Mouse (Mus musculus) frontal cortex, postnatal 10 days (tissue): ENCODE results near the gene B3galnt2.
A peak's percentile ranks its signal among the peaks of the same experiment; 100 is the strongest.
"Not testable (repeated sequence)": the region's sequence is repeated elsewhere in the genome, so short reads cannot be mapped to it uniquely, and the experiment has no call there.

ENCODE experiments used
- DNase-seq, 2 experiments: peaks; one replicate each; pipeline ENCODE4 v3.0.0; 2022; ENCODE audit warnings: low spot score in 2 of 2, mixed read lengths in 1 of 2

The B3galnt2 gene

GRCm38 (mm10) chr13:13953874-13954832, at the start of gene B3galnt2:
Gene B3galnt2 (plus strand): TSS chr13:13954469.
- peak; percentile 94 to 95 for DNase-seq

DNA sequence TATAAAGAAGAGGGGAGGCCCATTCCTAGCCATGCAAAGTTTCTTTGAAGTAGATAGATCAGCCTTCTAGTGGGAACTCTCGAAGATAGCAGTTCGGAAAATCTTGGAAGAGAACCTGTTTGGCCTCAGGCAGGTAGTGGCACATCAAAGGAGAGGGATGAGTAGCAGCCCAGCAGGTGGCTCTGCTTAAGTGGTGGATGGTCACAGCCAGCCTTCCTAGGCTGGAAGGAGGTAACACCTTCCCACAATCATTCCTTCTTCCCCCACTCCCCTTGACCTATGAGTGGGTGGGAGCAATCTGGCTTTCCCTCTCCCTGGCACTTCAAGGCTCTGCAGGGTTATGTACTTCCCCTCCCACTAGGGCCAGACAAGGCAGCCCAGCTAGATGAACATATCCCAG, 42.9 kb upstream of the B3galnt2 start:
- no peak for DNase-seq

DNA sequence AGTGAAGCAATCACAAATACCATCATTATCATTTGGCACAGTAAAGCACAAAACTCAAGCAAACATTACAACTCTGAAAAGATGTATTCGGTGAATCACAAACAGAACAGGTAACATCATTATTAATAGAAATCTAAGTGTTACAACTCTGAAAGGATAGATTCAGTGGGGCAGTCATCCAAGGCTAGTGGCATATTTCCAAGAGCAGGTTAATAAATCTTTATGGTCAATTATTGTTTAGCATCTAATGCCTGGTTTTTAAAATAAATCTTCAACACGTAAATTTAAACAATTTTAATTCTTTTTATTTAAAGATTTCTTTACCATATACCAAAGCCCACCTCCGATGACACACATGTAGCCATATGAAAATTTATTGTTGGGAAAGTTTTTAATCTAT, 34.9 kb upstream of the B3galnt2 start:
- no peak for DNase-seq

GRCm38 (mm10) chr13:13922526-13922925, 31.7 kb upstream of the B3galnt2 start:
- no peak for DNase-seq

DNA sequence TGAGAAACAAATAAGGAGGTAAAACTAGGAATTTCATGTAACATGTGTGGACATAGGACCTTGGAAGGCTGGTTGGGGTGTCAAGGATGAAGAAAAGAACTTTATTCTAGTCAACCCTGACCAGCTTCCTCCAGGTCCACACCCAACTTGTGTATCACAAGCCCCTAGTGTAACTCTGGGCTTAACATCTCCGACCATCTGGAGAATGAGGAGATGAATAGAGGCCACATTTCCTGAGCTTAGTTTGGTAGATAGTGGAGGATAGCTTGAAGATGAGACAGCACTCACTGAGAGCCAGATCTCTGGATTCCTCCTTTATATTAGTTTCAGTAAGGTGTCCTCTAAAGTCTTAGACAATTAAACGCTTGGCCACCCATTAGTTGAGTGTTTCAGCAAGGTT, 24.3 kb upstream of the B3galnt2 start:
- no peak for DNase-seq

GRCm38 (mm10) chr13:13954931-13955330, 662 bp downstream of the B3galnt2 start:
- no peak for DNase-seq

GRCm38 (mm10) chr13:13956686-13957085, 2.4 kb downstream of the B3galnt2 start:
- DNase-seq = no peak

DNA sequence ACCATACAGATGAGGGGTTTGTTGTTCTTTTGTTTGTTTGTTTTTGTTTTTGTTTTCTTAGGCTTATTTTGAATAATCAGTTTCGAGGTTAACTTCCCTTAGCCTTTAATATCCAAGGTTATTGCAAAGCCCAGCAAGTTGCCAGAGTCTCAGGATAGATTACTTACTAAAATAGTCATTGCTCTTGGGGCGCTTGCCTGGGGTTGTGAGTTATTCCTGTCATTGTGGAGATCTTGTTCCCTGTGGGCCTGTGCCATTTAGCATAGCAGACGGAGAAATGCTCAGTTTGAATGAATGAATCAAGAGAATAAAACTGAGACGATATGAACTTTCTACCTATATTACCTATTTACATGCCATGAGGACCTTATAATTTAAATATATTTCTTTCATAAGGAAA, 5.9 kb downstream of the B3galnt2 start:
- DNase-seq = no peak

DNA sequence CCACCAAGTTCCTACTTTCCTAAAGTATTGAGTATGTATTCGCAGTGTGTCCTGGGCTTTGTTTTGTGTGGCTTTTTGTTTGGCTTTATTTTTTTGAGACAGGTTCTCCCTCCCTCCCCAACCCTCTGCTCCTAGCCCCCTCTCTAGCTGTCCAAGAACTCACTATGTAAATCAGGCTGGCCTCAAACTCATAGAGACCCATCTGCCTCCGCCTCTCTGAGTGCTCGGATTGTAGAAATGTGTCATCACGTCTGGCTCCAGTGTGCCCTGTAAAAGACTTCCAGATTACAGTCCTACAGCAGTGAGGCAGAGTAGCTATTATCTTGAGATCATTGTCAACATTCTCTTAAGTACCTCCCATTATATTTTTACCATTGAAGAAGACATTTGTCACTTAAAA, 6.8 kb downstream of the B3galnt2 start:
- no peak for DNase-seq

GRCm38 (mm10) chr13:13965388-13965964, 11.2 kb downstream of the B3galnt2 start:
- no peak for DNase-seq

GRCm38 (mm10) chr13:13966172-13966571, 11.9 kb downstream of the B3galnt2 start:
- DNase-seq = no peak

GRCm38 (mm10) chr13:13968629-13969111, 14.4 kb downstream of the B3galnt2 start:
- no peak for DNase-seq

- DNase-seq = no peak
Measured at GRCm38 (mm10) chr13:13969796-13970195, 15.5 kb downstream of the B3galnt2 start.

DNA sequence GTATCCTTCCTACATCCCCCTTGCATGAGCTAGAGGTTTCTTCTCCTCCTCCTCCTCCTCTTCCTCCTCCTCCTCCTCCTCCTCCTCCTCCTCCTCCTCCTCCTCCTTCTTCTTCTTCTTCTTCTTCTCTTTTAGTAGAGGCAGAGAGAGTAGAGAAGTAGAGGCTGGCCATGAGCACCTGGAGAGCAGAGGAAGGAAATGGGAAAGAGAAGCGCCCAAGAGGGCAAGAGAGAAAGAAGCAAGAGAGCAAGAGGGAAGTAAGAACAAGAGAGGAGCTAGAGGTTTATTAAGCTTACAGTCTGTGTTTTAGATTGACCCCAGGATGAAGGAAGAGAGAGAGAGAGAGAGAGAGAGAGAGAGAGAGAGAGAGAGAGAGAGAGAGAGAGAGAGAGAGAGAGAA, 27.6 kb downstream of the B3galnt2 start:
- not testable (repeated sequence) for DNase-seq

- no peak for DNase-seq
Measured at GRCm38 (mm10) chr13:13983523-13983922, 29.3 kb downstream of the B3galnt2 start.

GRCm38 (mm10) chr13:13989135-13989534, 34.9 kb downstream of the B3galnt2 start:
- DNase-seq = no peak

- DNase-seq = no peak
Measured at GRCm38 (mm10) chr13:13990391-13990790, 36.1 kb downstream of the B3galnt2 start.

DNA sequence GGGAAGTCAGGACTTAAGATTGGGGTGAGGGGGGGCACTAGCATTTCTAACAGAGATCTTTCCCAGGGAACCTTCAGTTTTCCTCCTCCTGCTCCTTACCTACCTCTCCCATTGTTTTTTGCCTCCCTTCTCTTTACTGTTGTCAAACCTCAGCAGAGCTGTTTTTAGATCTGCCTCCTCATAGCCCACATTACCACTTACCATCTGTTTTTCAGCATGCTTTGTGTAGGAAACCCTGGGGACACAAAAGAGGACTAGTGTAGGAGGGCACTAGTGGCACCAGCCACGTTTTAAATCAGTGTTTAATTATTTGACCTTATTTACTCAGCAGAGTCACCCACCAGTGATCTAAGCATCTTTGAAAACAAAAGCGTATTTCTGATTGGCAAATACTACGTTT, 38.8 kb downstream of the B3galnt2 start:
- no peak for DNase-seq

GRCm38 (mm10) chr13:13995046-13995445, 40.8 kb downstream of the B3galnt2 start:
- no peak for DNase-seq

DNA sequence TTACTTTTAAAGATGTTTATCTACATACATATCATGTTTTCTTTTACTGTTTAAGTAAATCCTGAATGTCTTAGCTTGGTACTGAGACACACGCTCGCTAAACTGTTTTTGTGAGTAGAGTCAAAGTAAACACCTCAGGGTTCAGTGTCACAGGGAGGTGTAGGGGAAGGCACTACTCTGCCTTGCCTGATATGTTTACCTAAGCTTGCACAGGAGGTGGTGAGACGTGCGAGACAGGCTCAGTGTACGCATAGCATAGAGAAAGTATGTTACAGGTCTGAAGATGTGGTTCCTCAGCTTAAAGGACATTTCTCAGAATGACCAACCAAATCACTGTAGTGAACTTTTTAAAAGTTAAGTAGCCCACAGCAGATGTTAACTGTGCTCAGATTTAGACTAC, 43.2 kb downstream of the B3galnt2 start:
- DNase-seq = no peak

DNA sequence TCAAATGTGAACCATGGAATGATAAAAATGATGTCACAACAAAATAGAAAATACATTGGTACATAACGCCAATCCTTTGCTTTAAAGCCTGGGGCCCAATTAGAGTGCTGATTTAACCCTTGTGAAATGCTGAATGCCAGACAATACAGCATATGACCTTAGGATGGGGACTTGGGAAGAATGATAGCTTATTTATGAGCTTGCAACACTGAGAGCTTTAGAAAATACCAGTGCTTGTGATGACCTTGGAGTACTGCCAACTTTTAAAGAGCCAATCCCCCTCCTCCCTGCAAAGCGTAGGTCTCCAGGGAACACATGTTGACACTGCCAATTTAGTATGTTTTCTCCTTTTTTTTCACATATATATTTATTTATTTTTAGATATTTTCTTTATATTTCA, 48.4 kb downstream of the B3galnt2 start:
- no peak for DNase-seq

- DNase-seq = no peak
Measured at GRCm38 (mm10) chr13:14004086-14004485, 49.8 kb downstream of the B3galnt2 start.

- no peak for DNase-seq
Measured at GRCm38 (mm10) chr13:14004999-14005398, 50.7 kb downstream of the B3galnt2 start.
